Comparison of ENCODE assay signal across 22 mouse cellular contexts in the genomic region with DNA sequence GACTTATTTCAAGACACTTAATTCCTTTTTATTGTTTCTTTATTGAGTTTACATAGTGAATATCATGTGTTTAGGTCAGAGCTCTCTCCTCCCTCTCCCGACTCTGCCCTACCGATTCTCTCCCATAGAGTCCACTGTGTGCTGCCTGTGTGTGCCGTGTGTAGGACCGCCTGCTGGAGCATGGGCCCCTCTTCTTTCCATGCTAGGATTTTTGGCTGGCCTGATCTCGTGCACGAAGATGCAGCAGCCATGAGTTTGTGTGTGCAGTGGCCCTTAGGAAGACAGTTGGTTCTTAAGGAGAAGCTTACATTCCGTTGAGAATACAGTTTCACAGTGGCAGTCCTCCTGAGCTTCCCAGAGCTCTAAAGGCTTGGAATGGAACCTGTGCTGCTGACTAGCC.
"Had no signal": no experiment of that assay in that cellular context is flagged by ENCODE, and none has a peak within 500 bp of the region (broad histone marks: within the 10 kb centered on the region; RNA-seq: fewer than 3 reads in every experiment).

No protein-coding gene starts in this region.

- H3K36me3 ChIP-seq: lung, embryonic 15.5 days; midbrain, embryonic 15.5 days had no signal

- H3K4me2 ChIP-seq: liver, embryonic 12.5 days; liver, embryonic 15.5 days; lung, embryonic 15.5 days; midbrain, embryonic 15.5 days; neural tube, embryonic 13.5 days had no signal

- H3K4me3 ChIP-seq: layer of hippocampus, adult 2 months; left cerebral cortex, adult 2 months; liver, embryonic 12.5 days; liver, embryonic 15.5 days; lung, embryonic 15.5 days; megakaryocyte, embryonic 14.5 days; midbrain, embryonic 10.5 days; midbrain, embryonic 15.5 days; neural tube, embryonic 13.5 days had no signal

- DNase-seq: kidney, adult 11 months; kidney, adult 9 months; kidney, postnatal 25 days; layer of hippocampus, adult 9-11 months; lung, adult 18-20 months; lung, postnatal 10 days; lung, postnatal 36 days; retina, postnatal 1 day; right cerebral cortex, postnatal 25 days; thymus, adult 18-20 months; thymus, postnatal 14 days; thymus, postnatal 4 days had no signal

- H3K27me3 ChIP-seq: liver, embryonic 12.5 days; liver, embryonic 15.5 days; lung, embryonic 15.5 days; megakaryocyte, embryonic 14.5 days; midbrain, embryonic 15.5 days; neural tube, embryonic 13.5 days had no signal

- ATAC-seq: liver, embryonic 12.5 days; midbrain, embryonic 15.5 days had no signal

- H3K27ac ChIP-seq: kidney, postnatal 0 days; layer of hippocampus, adult 2 months; left cerebral cortex, adult 2 months; liver, embryonic 12.5 days; liver, embryonic 15.5 days; lung, embryonic 15.5 days; midbrain, embryonic 10.5 days; midbrain, embryonic 15.5 days; neural tube, embryonic 13.5 days had no signal

- H3K4me1 ChIP-seq: midbrain, embryonic 10.5 days; midbrain, embryonic 15.5 days; neural tube, embryonic 13.5 days had no signal

- H3K9ac ChIP-seq: liver, embryonic 12.5 days; liver, embryonic 15.5 days; lung, embryonic 15.5 days; midbrain, embryonic 15.5 days; neural tube, embryonic 13.5 days had no signal

- H3K9me3 ChIP-seq: liver, embryonic 15.5 days; lung, embryonic 15.5 days; midbrain, embryonic 10.5 days; midbrain, embryonic 15.5 days; neural tube, embryonic 13.5 days had no signal
